Mouse (Mus musculus): ENCODE results near the gene Adarb2. TPM values are rescaled to one million over a fixed set of nuclear protein-coding genes. Genes with fewer than 3 reads are reported as not detected.

The Adarb2 gene
- polyA plus RNA-seq, 1 experiment, result not detected

DNA sequence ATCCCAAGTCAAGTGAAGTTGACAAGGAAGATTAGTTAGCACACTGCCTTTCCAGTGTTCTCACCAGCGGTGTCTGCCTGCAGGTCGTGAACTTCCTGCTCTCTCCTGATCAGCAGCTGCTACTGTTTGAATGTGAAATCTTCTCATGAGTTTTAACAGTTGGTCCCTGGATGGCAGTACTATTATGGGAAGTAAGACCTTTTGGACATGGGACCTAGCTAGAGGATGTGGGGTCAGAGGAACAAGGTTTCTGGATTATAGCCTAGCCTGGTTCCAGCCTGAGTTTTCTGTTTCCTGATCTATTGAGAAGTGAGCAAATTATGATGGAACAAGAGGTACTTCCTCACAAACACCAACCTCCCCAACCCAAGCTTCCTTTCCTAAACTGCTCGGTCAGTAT, 441.3 kb downstream of the Adarb2 start:
- Histone ChIP-seq H3K4me1 (ENCODE audit: control insufficient read depth, insufficient read depth, insufficient read length, low read length) (no peaks in the 10 kb centered on the region), H3K4me3 (ENCODE audit: low read depth, low read length) (no peak overlapping the region), H3K27me3 (ENCODE audit: control insufficient read depth, insufficient read depth, low read length) (no peaks in the 10 kb centered on the region), H3K27ac (ENCODE audit: insufficient read depth, low read depth, low read length) (no peak overlapping the region), H3K36me3 (ENCODE audit: control insufficient read depth, insufficient read depth, low read length) (no peaks in the 10 kb centered on the region)
- TF ChIP-seq POLR2A (IDR thresholded peaks at IDR 0.05; ENCODE audit: low read depth, low read length) (no peak), CTCF (IDR thresholded peaks at IDR 0.05; ENCODE audit: extremely low read depth, insufficient read length, insufficient replicate concordance, low read depth, low read length) (no peak)
- WGBS, result 47% methylated on average over 3 of the region's 3 CpGs

DNA sequence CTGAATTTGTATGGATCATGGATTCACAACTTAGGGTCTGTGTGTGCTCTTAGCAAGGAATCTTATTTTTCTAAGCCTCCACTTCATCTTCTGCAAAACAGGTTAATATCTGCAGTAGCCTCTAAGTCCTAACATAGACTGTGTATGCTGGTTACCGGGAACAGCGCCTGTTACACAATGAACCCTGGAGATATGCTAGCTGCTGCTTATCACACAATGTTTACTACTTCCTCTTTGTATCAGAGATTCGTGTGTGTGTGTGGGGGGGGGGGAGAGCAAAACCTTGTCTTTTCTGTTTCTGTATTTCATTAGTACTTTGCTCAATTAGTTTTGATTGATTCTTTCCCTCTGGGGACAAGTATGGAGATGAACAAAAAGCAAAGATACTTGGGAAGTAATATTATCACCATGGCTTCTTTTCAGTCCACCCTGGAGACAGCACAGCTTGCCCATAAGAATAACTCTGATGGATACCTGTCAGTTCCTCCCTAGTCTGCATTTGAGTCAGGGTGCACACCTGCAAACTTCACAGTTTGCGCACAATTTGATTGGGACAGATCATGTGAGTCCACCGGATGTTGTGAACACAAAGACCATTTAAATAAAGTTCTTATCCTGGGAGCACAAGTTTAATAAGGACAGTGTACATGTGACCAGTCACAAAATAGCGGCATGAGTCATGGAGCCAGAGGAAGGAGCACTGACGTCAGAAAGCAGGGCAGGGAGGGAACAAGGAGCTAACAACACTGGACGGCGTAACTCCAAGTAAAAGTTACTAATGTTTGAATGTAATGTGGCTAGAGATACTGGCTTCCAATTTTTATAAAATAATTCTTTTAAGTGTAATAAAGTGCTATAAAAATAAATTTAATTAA, 442.4 kb downstream of the Adarb2 start:
- H3K4me1 ChIP-seq (ENCODE audit: control insufficient read depth, insufficient read depth, insufficient read length, low read length), result no peaks in the 10 kb centered on the region
- no peak overlapping the region for H3K4me3 ChIP-seq (ENCODE audit: low read depth, low read length)
- no peaks in the 10 kb centered on the region for H3K27me3 ChIP-seq (ENCODE audit: control insufficient read depth, insufficient read depth, low read length)
- H3K36me3 ChIP-seq (ENCODE audit: control insufficient read depth, insufficient read depth, low read length), result no peaks in the 10 kb centered on the region
- H3K27ac ChIP-seq (ENCODE audit: insufficient read depth, low read depth, low read length), result no peak overlapping the region
- 52% methylated on average over 9 of the region's 9 CpGs for WGBS
- TF ChIP-seq POLR2A (IDR thresholded peaks at IDR 0.05; ENCODE audit: low read depth, low read length) (no peak), CTCF (IDR thresholded peaks at IDR 0.05; ENCODE audit: extremely low read depth, insufficient read length, insufficient replicate concordance, low read depth, low read length) (no peak)

- Histone ChIP-seq H3K27me3 (ENCODE audit: control insufficient read depth, insufficient read depth, low read length) (no peaks in the 10 kb centered on the region), H3K36me3 (ENCODE audit: control insufficient read depth, insufficient read depth, low read length) (no peaks in the 10 kb centered on the region), H3K27ac (ENCODE audit: insufficient read depth, low read depth, low read length) (no peak overlapping the region), H3K4me1 (ENCODE audit: control insufficient read depth, insufficient read depth, insufficient read length, low read length) (no peaks in the 10 kb centered on the region), H3K4me3 (ENCODE audit: low read depth, low read length) (no peak overlapping the region)
- 51% methylated on average over 2 of the region's 2 CpGs for WGBS
- TF ChIP-seq CTCF (IDR thresholded peaks at IDR 0.05; ENCODE audit: extremely low read depth, insufficient read length, insufficient replicate concordance, low read depth, low read length) (no peak), POLR2A (IDR thresholded peaks at IDR 0.05; ENCODE audit: low read depth, low read length) (no peak)
Measured at GRCm38 (mm10) chr13:8649261-8649660, 446.6 kb downstream of the Adarb2 start.

- H3K36me3 ChIP-seq (ENCODE audit: control insufficient read depth, insufficient read depth, low read length), result no peaks in the 10 kb centered on the region
- H3K4me3 ChIP-seq (ENCODE audit: low read depth, low read length), result no peak overlapping the region
- H3K27ac ChIP-seq (ENCODE audit: insufficient read depth, low read depth, low read length), result no peak overlapping the region
- H3K4me1 ChIP-seq (ENCODE audit: control insufficient read depth, insufficient read depth, insufficient read length, low read length), result no peaks in the 10 kb centered on the region
- TF ChIP-seq CTCF (IDR thresholded peaks at IDR 0.05; ENCODE audit: extremely low read depth, insufficient read length, insufficient replicate concordance, low read depth, low read length) (no peak), POLR2A (IDR thresholded peaks at IDR 0.05; ENCODE audit: low read depth, low read length) (no peak)
- no peaks in the 10 kb centered on the region for H3K27me3 ChIP-seq (ENCODE audit: control insufficient read depth, insufficient read depth, low read length)
- 93% methylated on average over 9 of the region's 9 CpGs for WGBS
Measured at GRCm38 (mm10) chr13:8664615-8665240, 462.1 kb downstream of the Adarb2 start.

GRCm38 (mm10) chr13:8677174-8677573, 474.5 kb downstream of the Adarb2 start:
- no peak overlapping the region for H3K27ac ChIP-seq (ENCODE audit: insufficient read depth, low read depth, low read length)
- TF ChIP-seq POLR2A (IDR thresholded peaks at IDR 0.05; ENCODE audit: low read depth, low read length), result no peak
- TF ChIP-seq CTCF (IDR thresholded peaks at IDR 0.05; ENCODE audit: extremely low read depth, insufficient read length, insufficient replicate concordance, low read depth, low read length), result no peak
- WGBS, result 70% methylated on average over 5 of the region's 5 CpGs

DNA sequence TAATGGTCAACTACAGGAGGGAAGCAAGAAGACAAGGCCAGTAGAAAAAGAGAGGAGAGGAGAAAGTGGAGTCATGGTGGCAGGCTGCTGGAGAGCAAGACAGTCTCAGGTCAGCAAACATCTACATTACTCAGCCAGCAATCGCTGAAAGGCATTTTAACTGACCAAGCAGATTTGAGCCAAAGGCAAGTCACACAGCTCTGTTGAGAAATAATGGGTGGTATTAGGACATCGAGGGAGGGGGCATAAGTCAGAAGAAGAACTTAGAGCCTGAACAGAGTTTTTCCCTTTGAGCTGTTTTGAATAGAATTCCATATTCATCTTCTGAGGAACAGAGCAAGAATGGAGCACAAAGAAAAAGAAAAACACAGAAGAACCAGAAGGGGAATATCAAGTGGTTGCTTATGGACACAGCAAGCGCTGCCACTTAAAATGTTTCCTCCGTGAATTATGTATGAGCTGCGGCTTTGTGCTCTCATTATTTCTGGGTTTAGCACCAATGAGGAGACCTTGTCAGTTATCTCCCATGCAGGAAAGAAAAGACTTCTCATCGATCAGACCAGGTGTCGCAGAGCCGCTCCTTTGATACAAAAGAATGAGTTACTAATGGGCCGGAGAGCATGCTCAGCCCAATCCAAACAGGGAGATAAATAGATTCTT, 477.9 kb downstream of the Adarb2 start:
- H3K36me3 ChIP-seq (ENCODE audit: control insufficient read depth, insufficient read depth, low read length), result no peaks in the 10 kb centered on the region

More at GRCm38 (mm10) chr13:8677174-8677573, 474.5 kb downstream of the Adarb2 start:
- Histone ChIP-seq H3K4me3 (ENCODE audit: low read depth, low read length) (no peak overlapping the region), H3K27me3 (ENCODE audit: control insufficient read depth, insufficient read depth, low read length) (no peaks in the 10 kb centered on the region), H3K4me1 (ENCODE audit: control insufficient read depth, insufficient read depth, insufficient read length, low read length) (no peaks in the 10 kb centered on the region), H3K36me3 (ENCODE audit: control insufficient read depth, insufficient read depth, low read length) (no peaks in the 10 kb centered on the region)

DNA sequence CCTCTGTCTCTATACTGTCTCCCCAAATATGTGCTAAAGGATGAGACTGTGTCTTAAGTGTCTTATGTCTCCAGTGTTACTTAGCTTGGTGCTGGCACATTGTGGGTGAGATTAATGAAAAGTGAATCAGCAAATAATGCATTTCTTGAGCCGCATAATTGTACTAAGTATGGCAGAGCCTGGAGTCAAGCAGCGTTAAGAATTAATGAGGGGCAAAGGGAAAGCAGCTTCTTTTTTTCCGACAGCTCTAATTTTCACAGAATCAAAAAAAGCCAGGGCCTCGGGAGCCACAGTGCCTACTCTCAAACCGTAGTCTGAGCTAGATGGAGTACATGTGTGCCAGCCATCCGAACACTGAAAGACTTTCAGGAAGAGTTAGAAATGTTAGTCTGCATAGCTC, 488.8 kb downstream of the Adarb2 start:
- WGBS, result 81% methylated on average over 6 of the region's 6 CpGs
- Histone ChIP-seq H3K27ac (ENCODE audit: insufficient read depth, low read depth, low read length) (no peak overlapping the region), H3K36me3 (ENCODE audit: control insufficient read depth, insufficient read depth, low read length) (no peaks in the 10 kb centered on the region), H3K4me3 (ENCODE audit: low read depth, low read length) (no peak overlapping the region), H3K27me3 (ENCODE audit: control insufficient read depth, insufficient read depth, low read length) (no peaks in the 10 kb centered on the region), H3K4me1 (ENCODE audit: control insufficient read depth, insufficient read depth, insufficient read length, low read length) (no peaks in the 10 kb centered on the region)
- TF ChIP-seq POLR2A (IDR thresholded peaks at IDR 0.05; ENCODE audit: low read depth, low read length) (no peak), CTCF (IDR thresholded peaks at IDR 0.05; ENCODE audit: extremely low read depth, insufficient read length, insufficient replicate concordance, low read depth, low read length) (no peak)

More for the DNA sequence above, 477.9 kb downstream of the Adarb2 start:
- TF ChIP-seq CTCF (IDR thresholded peaks at IDR 0.05; ENCODE audit: extremely low read depth, insufficient read length, insufficient replicate concordance, low read depth, low read length) (no peak), POLR2A (IDR thresholded peaks at IDR 0.05; ENCODE audit: low read depth, low read length) (no peak)
- H3K27ac ChIP-seq (ENCODE audit: insufficient read depth, low read depth, low read length), result no peak overlapping the region
- H3K4me3 ChIP-seq (ENCODE audit: low read depth, low read length), result no peak overlapping the region
- WGBS, result 84% methylated on average over 9 of the region's 9 CpGs
- no peaks in the 10 kb centered on the region for H3K4me1 ChIP-seq (ENCODE audit: control insufficient read depth, insufficient read depth, insufficient read length, low read length)
- H3K27me3 ChIP-seq (ENCODE audit: control insufficient read depth, insufficient read depth, low read length), result no peaks in the 10 kb centered on the region
